Mouse (Mus musculus) ES-Bruce4 (cell line): Measurements from ENCODE around the gene Hs2st1.

Experiments
- CTCF ChIP-seq: IDR thresholded peaks from one replicate; pipeline ENCODE4 v1.8.1; 2011; ENCODE audit warnings: low read depth, low read length
- POLR2A ChIP-seq: IDR thresholded peaks from one replicate; pipeline ENCODE4 v1.8.1; 2011; ENCODE audit warnings: low read length; ENCODE audit not compliant: insufficient read depth

DNA sequence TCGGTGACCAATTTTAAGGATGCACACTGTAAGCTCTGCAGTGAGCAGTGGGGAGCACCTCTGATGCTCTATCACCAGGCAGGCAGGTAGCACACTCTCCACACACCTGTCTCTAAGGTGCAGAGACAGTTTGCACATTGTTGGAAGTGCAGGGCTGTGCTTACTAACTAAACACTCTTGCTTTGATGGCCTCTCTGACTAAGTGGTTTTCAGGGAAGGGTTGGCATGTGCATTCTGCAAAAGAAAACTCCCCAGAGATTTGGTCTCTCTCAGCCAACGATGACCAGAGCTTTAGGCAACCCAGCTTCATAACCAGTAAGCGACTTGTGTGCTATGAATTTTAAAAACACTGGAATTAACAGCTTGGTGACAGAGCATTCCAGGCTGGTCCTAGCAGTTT is 29.2 kb downstream of the Hs2st1 start:
- no peak for TF ChIP-seq POLR2A
- TF ChIP-seq CTCF, result no peak
